Mouse (Mus musculus): ENCODE measurements around the gene Atg4b.
"Not testable (repeated sequence)": the region's sequence is repeated elsewhere in the genome, so short reads cannot be mapped to it uniquely, and the experiment has no call there.

Gene Atg4b

GRCm38 (mm10) chr1:93823796-93824495, 72.6 kb downstream of the Atg4b start:
- no peak for DNase-seq

- peak; percentile 36 for DNase-seq
These were observed 73.3 kb downstream of the Atg4b start, which contains the start of gene D2hgdh for GRCm38 (mm10) chr1:93824609-93825008. Gene D2hgdh (plus strand): TSS chr1:93824909.

- peak; percentile 95 for DNase-seq
These were observed 73.9 kb downstream of the Atg4b start for GRCm38 (mm10) chr1:93825105-93825674.

GRCm38 (mm10) chr1:93825771-93826539, 74.7 kb downstream of the Atg4b start:
- DNase-seq = peak; percentile 42

GRCm38 (mm10) chr1:93826540-93826835, 75.2 kb downstream of the Atg4b start:
- no peak for DNase-seq

- DNase-seq = peak; percentile 17
These were observed 81.6 kb downstream of the Atg4b start for GRCm38 (mm10) chr1:93832754-93833360.

GRCm38 (mm10) chr1:93834671-93835150, 83.4 kb downstream of the Atg4b start:
- DNase-seq = no peak

- DNase-seq = no peak
These were observed 83.9 kb downstream of the Atg4b start for GRCm38 (mm10) chr1:93835211-93835610.

GRCm38 (mm10) chr1:93835876-93836531, 84.7 kb downstream of the Atg4b start:
- DNase-seq = no peak

GRCm38 (mm10) chr1:93836532-93836913, 85.2 kb downstream of the Atg4b start:
- DNase-seq = no peak

GRCm38 (mm10) chr1:93837335-93837734, 86.0 kb downstream of the Atg4b start:
- no peak for DNase-seq

- DNase-seq = not testable (repeated sequence)
These were observed 87.3 kb downstream of the Atg4b start for GRCm38 (mm10) chr1:93838569-93838968.

All from thymus, postnatal 4 days (tissue).